Mouse (Mus musculus): ENCODE results near the gene Ube2s.

DNA sequence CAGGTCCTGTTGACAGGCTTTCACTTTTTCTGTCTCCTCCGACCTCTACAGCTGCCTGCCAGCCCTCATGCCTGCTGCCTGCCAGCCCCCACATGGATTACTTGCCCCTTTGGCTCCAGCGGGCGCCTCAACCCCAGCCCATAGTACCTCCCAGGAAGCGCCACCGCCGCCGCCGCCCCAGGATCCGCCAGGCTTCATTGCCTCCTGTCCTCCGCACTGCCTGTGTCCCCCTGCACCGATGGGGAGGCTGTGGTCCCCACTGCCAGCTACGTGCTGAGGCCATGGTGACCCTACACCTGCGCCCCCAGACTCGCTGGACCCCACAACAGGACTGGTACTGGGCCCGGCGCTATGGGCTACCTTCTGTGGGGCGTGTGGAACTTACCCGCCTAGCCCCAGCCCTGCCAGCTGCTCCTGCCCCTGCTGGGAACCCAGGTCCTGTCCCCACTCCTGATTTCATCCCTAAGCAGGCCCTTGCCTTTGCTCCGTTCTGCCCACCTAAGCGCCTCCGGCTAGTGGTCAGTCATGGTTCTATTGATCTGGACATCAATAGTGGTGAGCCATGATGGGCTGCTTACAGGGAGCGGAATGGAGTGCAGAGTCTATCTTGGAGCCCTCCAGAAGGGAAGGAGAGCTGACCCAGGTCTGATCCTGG lies 65.9 kb downstream of the Ube2s start:
- TF ChIP-seq CTCF (IDR thresholded peaks at IDR 0.05; ENCODE audit: low read depth, low read length) (no peak), TAL1 (conservative IDR thresholded peaks at IDR 0.05; ENCODE audit: low read depth, low read length) (no peak), GATA1 (IDR thresholded peaks at IDR 0.05; ENCODE audit: borderline replicate concordance, low read length) (no peak), GATA2 (IDR thresholded peaks at IDR 0.05; ENCODE audit: borderline replicate concordance, low read depth, low read length) (no peak), POLR2AphosphoS5 (IDR thresholded peaks at IDR 0.05; ENCODE audit: insufficient replicate concordance, low read depth, low read length) (no peak)
